Mouse (Mus musculus) heart, adult 2 months (tissue): ENCODE measurements at regions not wholly inside any gene's neighbourhood (a gene's known extent, or its start where the extent isn't known, plus 50 kb on each side); places are given as distances from the start of the nearest gene placed in this dataset.

Experiments used
- DNase-seq, 2 experiments: peaks; one replicate each; pipeline ENCODE4 v3.0.0; 2021
- H3K27ac ChIP-seq: fragments of 200-600 bp; 2 replicates; pipeline ENCODE4 v1.8.1; 2022
- H3K27me3 ChIP-seq: fragments of 200-500 bp; 2 replicates; pipeline ENCODE4 v1.6.1; 2012; ENCODE audit warnings: mild to moderate bottlenecking, low read length, inconsistent platforms, mixed read lengths; ENCODE audit not compliant: control insufficient read depth, insufficient read depth
- H3K36me3 ChIP-seq: fragments of 200-500 bp; 2 replicates; pipeline ENCODE4 v1.6.1; 2012; ENCODE audit warnings: low read length, inconsistent platforms; ENCODE audit not compliant: control insufficient read depth, insufficient read depth
- H3K4me1 ChIP-seq: fragments of 200-500 bp; 2 replicates; pipeline ENCODE4 v1.6.1; 2011; ENCODE audit warnings: low read length; ENCODE audit not compliant: control insufficient read depth, insufficient read depth
- H3K4me3 ChIP-seq: fragments of 200-600 bp; 2 replicates; pipeline ENCODE4 v1.8.1; 2022
- H3K79me2 ChIP-seq: fragments of 200-500 bp; replicated peaks from 2 replicates; pipeline ENCODE4 v1.6.1; 2012; ENCODE audit warnings: mild to moderate bottlenecking, inconsistent platforms, low read length, moderate library complexity, mixed read lengths; ENCODE audit not compliant: control insufficient read depth, insufficient read depth
- H3K9ac ChIP-seq: fragments of 200-500 bp; 2 replicates; pipeline ENCODE4 v1.6.1; 2012; ENCODE audit warnings: low read depth, mild to moderate bottlenecking, control low read depth, inconsistent platforms, low read length, mixed read lengths
- CTCF ChIP-seq: fragments of 200-600 bp; IDR thresholded peaks from 2 replicates; pipeline ENCODE4 v1.8.1; 2022; ENCODE audit warnings: antibody characterized with exemption, mild to moderate bottlenecking, moderate library complexity
- EP300 ChIP-seq: fragments of 200-500 bp; IDR thresholded peaks from 2 replicates; pipeline ENCODE4 v1.6.1; 2011; ENCODE audit warnings: low read depth, low read length, control low read depth; ENCODE audit not compliant: insufficient read depth
- POLR2A ChIP-seq: fragments of 200-500 bp; IDR thresholded peaks from 2 replicates; pipeline ENCODE4 v1.6.1; 2011; ENCODE audit warnings: mild to moderate bottlenecking, low read depth, low read length, control low read depth; ENCODE audit not compliant: insufficient read depth
- WGBS: fragments of 180-500 bp; shearing (Covaris S2); methylation state at CpG from one replicate; pipeline ENCODE4 v1.1.7; 2018; 5-methylcytosine and 5-hydroxymethylcytosine counted together
- intact Hi-C: fragments of 180-260 bp; cut with DNase I; formaldehyde crosslinking; loops from one replicate; pipeline ENCODE4 v1.15.1; 2025

DNA sequence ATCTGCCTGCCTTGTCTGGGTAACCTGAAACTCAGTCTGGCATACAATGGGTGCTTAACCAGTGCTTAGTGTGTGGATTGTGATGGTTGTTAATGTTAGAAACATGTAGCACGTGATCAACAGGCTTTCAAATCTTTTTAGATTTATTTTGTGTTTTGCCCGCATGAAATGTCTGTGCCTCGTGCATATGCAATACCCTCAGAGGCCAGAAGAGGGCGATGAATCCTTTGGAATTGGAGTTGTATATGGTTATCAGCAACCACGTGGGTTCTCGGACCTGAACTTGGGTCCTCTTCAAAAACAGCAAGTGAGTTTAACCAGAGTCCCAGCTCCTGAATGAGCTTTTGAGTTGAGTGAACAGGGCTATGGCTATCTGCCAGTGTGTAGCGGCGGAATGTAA lies 192.9 kb upstream of the 4930535I16Rik start:
- Histone ChIP-seq H3K4me3 (no peak overlapping the region), H3K27ac (no peak overlapping the region), H3K27me3 (no peaks in the 10 kb centered on the region), H3K4me1 (no peaks in the 10 kb centered on the region), H3K36me3 (no peaks in the 10 kb centered on the region), H3K9ac (no peak overlapping the region), H3K79me2 (no peaks in the 10 kb centered on the region)
- WGBS, result 59% methylated on average over 8 of the region's 8 CpGs
- TF ChIP-seq EP300 (no peak), CTCF (peak; percentile 53)
- no peak for DNase-seq
- intact Hi-C loops, result no loop called here

DNA sequence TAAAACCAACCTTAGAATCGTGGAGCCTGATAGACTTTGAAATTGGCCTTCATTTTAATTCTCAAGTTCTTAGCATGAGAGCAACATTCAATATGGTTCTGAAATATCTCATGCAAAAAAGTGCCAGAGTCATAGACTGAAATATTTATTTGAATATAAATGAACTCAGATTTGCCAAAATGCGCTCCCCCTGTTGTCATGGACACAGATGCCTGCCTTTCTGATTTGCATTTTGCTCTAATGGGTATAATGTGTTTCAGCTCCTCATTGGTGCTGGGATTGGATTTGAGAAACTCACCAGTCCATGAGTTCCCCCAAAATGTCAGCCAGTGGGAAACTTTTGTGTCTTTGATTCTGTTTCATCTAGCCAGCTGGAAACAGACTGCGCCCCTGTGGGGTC lies 191.5 kb upstream of the 4930535I16Rik start:
- Histone ChIP-seq H3K4me1 (no peaks in the 10 kb centered on the region), H3K36me3 (no peaks in the 10 kb centered on the region), H3K9ac (no peak overlapping the region), H3K27ac (no peak overlapping the region), H3K79me2 (no peaks in the 10 kb centered on the region), H3K27me3 (no peaks in the 10 kb centered on the region), H3K4me3 (no peak overlapping the region)
- intact Hi-C loops, result no loop called here
- 75% methylated on average over 3 of the region's 3 CpGs for WGBS
- DNase-seq, result no peak
- TF ChIP-seq CTCF (no peak), EP300 (no peak), POLR2A (no peak)

DNA sequence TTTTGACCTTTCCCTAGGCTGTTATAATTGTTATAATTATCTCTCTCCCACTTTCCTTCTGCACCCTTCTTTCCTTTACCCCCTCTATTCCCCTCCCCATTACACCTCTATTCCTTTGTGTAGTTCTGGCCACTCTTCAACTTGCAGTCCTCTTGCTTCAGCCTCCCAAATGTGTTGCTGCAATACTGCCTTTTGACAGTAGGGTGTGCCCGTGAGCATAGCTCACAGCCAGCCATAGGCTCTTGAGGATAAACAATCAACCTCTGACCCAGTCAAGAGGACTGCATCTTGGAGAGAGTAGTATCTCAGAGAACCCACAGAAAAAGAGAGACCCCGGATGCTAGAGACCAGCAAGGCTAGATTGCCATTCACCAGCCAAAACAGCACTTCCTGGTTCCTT lies 184.9 kb upstream of the 4930535I16Rik start:
- no peaks in the 10 kb centered on the region for H3K27me3 ChIP-seq
- H3K4me1 ChIP-seq, result no peaks in the 10 kb centered on the region
- TF ChIP-seq CTCF (peak; percentile 64), POLR2A (no peak), EP300 (no peak)
- H3K4me3 ChIP-seq, result no peak overlapping the region
- WGBS, result 32% methylated on average over 2 of the region's 2 CpGs
- intact Hi-C loops, result no loop called here
- H3K79me2 ChIP-seq, result no peaks in the 10 kb centered on the region
- DNase-seq, result no peak
- no peak overlapping the region for H3K9ac ChIP-seq
- no peak overlapping the region for H3K27ac ChIP-seq
- H3K36me3 ChIP-seq, result no peaks in the 10 kb centered on the region

DNA sequence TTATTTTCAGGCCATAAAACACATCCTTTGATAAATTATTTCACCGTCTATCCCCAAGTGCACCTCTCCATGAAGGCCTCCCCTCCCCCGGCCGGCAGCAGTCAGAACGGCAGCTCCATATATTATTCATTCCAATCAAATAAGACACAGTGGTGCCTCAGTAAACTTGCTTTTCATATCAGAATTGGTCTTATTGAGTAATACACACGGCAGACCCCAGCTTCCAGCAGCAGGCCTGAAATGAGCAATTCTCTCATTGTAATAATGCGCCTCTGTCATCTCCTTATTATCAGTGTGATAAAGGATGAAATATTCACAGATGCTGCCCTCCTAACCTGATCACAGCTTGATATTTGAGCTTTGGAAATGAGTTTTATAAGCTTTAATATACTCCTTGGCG lies 169.0 kb upstream of the 4930535I16Rik start:
- DNase-seq, result no peak
- Histone ChIP-seq H3K79me2 (no peaks in the 10 kb centered on the region), H3K36me3 (no peaks in the 10 kb centered on the region), H3K9ac (no peak overlapping the region), H3K27me3 (no peaks in the 10 kb centered on the region), H3K4me1 (no peaks in the 10 kb centered on the region), H3K27ac (no peak overlapping the region), H3K4me3 (no peak overlapping the region)
- WGBS, result 84% methylated on average over 7 of the region's 7 CpGs
- no peak for TF ChIP-seq POLR2A
- no peak for TF ChIP-seq CTCF
- no peak for TF ChIP-seq EP300
- intact Hi-C loops, result no loop called here

DNA sequence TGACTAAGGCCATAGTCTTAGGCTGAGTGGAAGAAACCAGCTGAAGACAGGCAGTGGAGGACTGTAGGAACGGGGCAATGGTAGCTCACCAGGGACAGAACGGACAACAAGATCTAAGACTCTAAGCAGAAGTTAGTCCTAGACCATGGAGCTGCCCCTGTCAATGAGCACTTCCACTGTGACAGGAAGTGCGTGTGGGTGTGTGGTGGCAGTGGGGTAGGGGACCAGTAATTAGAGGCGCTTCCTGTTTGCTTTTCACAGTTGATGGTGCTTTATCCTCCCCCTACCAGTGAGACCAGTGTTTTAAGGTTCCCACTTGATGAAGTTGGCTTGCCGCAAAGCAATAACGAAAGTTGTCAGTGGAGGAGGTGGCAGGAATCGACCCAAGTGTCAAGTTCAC lies 168.4 kb upstream of the 4930535I16Rik start:
- TF ChIP-seq CTCF, result no peak
- no peak for TF ChIP-seq EP300
- TF ChIP-seq POLR2A, result no peak
- Histone ChIP-seq H3K27me3 (no peaks in the 10 kb centered on the region), H3K36me3 (no peaks in the 10 kb centered on the region), H3K79me2 (no peaks in the 10 kb centered on the region), H3K27ac (no peak overlapping the region), H3K4me3 (no peak overlapping the region), H3K4me1 (no peaks in the 10 kb centered on the region), H3K9ac (no peak overlapping the region)
- 71% methylated on average over 7 of the region's 7 CpGs for WGBS
- no peak for DNase-seq
- intact Hi-C loops, result no loop called here

DNA sequence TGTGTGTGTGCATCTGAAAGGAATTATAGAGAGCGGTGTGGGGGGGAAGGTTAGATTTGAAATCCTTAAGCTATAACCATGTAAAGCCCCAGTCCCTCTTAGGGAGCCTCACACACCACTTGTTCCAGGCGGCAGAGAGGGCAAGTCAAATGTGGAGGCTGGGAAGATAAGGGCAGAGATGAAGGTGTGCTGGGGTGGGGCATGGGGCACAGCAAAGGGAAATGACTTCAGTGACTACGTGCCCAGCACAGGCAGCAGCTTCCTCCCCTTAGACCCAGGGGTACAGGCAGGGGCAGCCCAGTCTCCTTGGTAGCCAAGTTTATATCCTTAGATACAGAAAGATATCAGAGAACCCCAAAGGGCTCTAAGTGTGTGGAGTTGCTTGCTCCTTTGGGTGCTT lies 161.8 kb upstream of the 4930535I16Rik start:
- no peaks in the 10 kb centered on the region for H3K4me1 ChIP-seq
- no peaks in the 10 kb centered on the region for H3K27me3 ChIP-seq
- H3K36me3 ChIP-seq, result no peaks in the 10 kb centered on the region
- H3K79me2 ChIP-seq, result no peaks in the 10 kb centered on the region
- no peak for TF ChIP-seq POLR2A
- H3K4me3 ChIP-seq, result no peak overlapping the region
- H3K27ac ChIP-seq, result no peak overlapping the region
- no peak overlapping the region for H3K9ac ChIP-seq
- intact Hi-C loops, result no loop called here
- WGBS, result 40% methylated on average over 3 of the region's 3 CpGs
- no peak for DNase-seq

DNA sequence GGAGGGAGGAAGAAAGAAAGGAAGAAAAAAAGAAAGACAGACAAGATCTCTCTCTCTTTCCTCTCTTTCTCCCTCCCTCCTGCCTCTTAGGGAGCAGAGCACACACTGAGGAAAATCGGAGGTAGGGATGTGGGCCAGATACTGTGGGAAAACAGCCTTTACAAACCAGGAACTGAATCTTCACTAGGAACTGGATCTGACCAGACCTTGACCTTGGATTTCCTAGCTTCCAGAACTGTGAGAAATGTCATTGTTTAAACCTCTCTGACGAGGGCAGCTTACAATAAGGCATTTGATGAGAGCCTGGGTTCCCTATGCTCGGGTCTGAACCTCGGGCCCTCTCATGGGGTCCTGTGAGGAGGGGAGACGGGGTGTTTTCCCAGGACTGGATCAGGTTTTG lies 157.7 kb upstream of the 4930535I16Rik start:
- Histone ChIP-seq H3K36me3 (no peaks in the 10 kb centered on the region), H3K27ac (no peak overlapping the region), H3K4me1 (no peaks in the 10 kb centered on the region), H3K9ac (no peak overlapping the region), H3K4me3 (no peak overlapping the region), H3K79me2 (no peaks in the 10 kb centered on the region), H3K27me3 (no peaks in the 10 kb centered on the region)
- WGBS, result 69% methylated on average over 5 of the region's 5 CpGs
- intact Hi-C loops, result no loop called here
- no peak for DNase-seq
- TF ChIP-seq POLR2A (no peak), EP300 (no peak), CTCF (no peak)
